Mouse (Mus musculus) heart, postnatal 4 days (tissue): Measurements from ENCODE around the gene Cdk7. TPM values are rescaled to one million over a fixed set of nuclear protein-coding genes. Genes with fewer than 3 reads are reported as not detected.

Source experiments
- DNase-seq: peaks from one replicate; pipeline ENCODE4 v3.0.0; 2021
- total RNA-seq, 2 experiments: library from RNA; stranded (reverse); gene quantifications; 2 replicates each; pipeline ENCODE4 v1.2.3; 2021

The Cdk7 gene
- total RNA-seq, 2 experiments from 2014 or later: 38.0 to 39.1 TPM

- no peak for DNase-seq
Measured at GRCm38 (mm10) chr13:100725194-100725593, 5.5 kb downstream of the Cdk7 start.

GRCm38 (mm10) chr13:100724051-100724754 is 6.5 kb downstream of the Cdk7 start:
- peak; percentile 38 for DNase-seq

GRCm38 (mm10) chr13:100721656-100722055 is 9.1 kb downstream of the Cdk7 start:
- no peak for DNase-seq

GRCm38 (mm10) chr13:100715467-100715866 is 15.3 kb downstream of the Cdk7 start:
- no peak for DNase-seq

GRCm38 (mm10) chr13:100706206-100706605 is 24.5 kb downstream of the Cdk7 start:
- DNase-seq: no peak

- DNase-seq: peak; percentile 8
Measured at GRCm38 (mm10) chr13:100703468-100703867, 27.3 kb downstream of the Cdk7 start.

GRCm38 (mm10) chr13:100698866-100699265 is 31.9 kb downstream of the Cdk7 start:
- DNase-seq: no peak

GRCm38 (mm10) chr13:100697541-100697940 is 33.2 kb downstream of the Cdk7 start:
- DNase-seq: no peak

GRCm38 (mm10) chr13:100687513-100687912 is 43.2 kb downstream of the Cdk7 start:
- DNase-seq: no peak

GRCm38 (mm10) chr13:100684355-100684754 is 46.4 kb downstream of the Cdk7 start:
- no peak for DNase-seq

- no peak for DNase-seq
Measured at GRCm38 (mm10) chr13:100682837-100683236, 47.9 kb downstream of the Cdk7 start.

- no peak for DNase-seq
Measured at GRCm38 (mm10) chr13:100681615-100682014, 49.1 kb downstream of the Cdk7 start.

- no peak for DNase-seq
Measured at GRCm38 (mm10) chr13:100675936-100676635, 54.7 kb downstream of the Cdk7 start.

- DNase-seq: no peak
Measured at GRCm38 (mm10) chr13:100670181-100670741, 60.5 kb downstream of the Cdk7 start.

- DNase-seq: peak; percentile 37
Measured at GRCm38 (mm10) chr13:100669291-100670022, 61.3 kb downstream of the Cdk7 start, which contains the start of gene Ccdc125. Ccdc125 (plus strand) TSS chr13:100669717.

GRCm38 (mm10) chr13:100659864-100660456 is 70.8 kb downstream of the Cdk7 start:
- DNase-seq: peak; percentile 73

GRCm38 (mm10) chr13:100658091-100658490 is 72.6 kb downstream of the Cdk7 start:
- DNase-seq: no peak

Other genes starting within 250 kb of the Cdk7 start
- 10 to 100 TPM; 28.5 to 32.7 TPM for gene Gtf2h2, start 238.4 kb downstream of the Cdk7 start, total RNA-seq
- 1 to 10 TPM; 1.6 TPM for gene Ocln, start 178.2 kb downstream of the Cdk7 start, total RNA-seq
- 1 to 10 TPM; 1.7 to 2.0 TPM for gene Marveld2, start 114.0 kb downstream of the Cdk7 start, total RNA-seq
- 100 to 1,000 TPM; 102 to 106 TPM for gene Ak6, start 80.0 kb downstream of the Cdk7 start, total RNA-seq
- 10 to 100 TPM; 21.8 to 22.5 TPM for gene Rad17, start 79.9 kb downstream of the Cdk7 start, total RNA-seq
- 10 to 100 TPM; 19.8 to 20.3 TPM for gene Taf9, start 79.4 kb downstream of the Cdk7 start, total RNA-seq
- 1 to 10 TPM; 1.2 to 1.6 TPM for gene Ccdc125, start 61.2 kb downstream of the Cdk7 start, total RNA-seq
- gene Mrps36, start 13.7 kb upstream of the Cdk7 start, total RNA-seq: 100 to 1,000 TPM; 140 to 151 TPM
- 1 to 10 TPM; 8.7 to 9.3 TPM for gene Cenph, start 45.0 kb upstream of the Cdk7 start, total RNA-seq
- 10 to 100 TPM; 77.4 to 91.6 TPM for gene Ccnb1, start 55.6 kb upstream of the Cdk7 start, total RNA-seq
- 10 to 100 TPM; 32.6 to 33.5 TPM for gene Slc30a5, start 102.5 kb upstream of the Cdk7 start, total RNA-seq